Mouse (Mus musculus) forebrain, embryonic 12.5 days (tissue): ENCODE measurements around the gene Trem2. TPM values are rescaled to one million over a fixed set of nuclear protein-coding genes. Genes with fewer than 3 reads are reported as not detected.

Experiments
- ATAC-seq: fragments of 200-750 bp; cut with Nextera tagmentation; 2 replicates; pipeline ENCODE4 v1.8.0; 2017; ENCODE audit warnings: moderate TSS enrichment; ENCODE audit not compliant: low FRiP score
- H3K27ac ChIP-seq: fragments of 300-500 bp; sonication (generic); 2 replicates; pipeline ENCODE4 v1.5.1; 2016; ENCODE audit warnings: mild to moderate bottlenecking
- H3K27me3 ChIP-seq: fragments of 300-500 bp; sonication (generic); 2 replicates; pipeline ENCODE4 v1.6.1; 2016; ENCODE audit warnings: mild to moderate bottlenecking
- H3K36me3 ChIP-seq: fragments of 300-500 bp; sonication (generic); replicated peaks from 2 replicates; pipeline ENCODE4 v1.6.1; 2016; ENCODE audit warnings: mild to moderate bottlenecking
- H3K4me1 ChIP-seq: fragments of 300-500 bp; sonication (generic); 2 replicates; pipeline ENCODE4 v1.6.1; 2016
- H3K4me2 ChIP-seq: fragments of 300-500 bp; sonication (generic); 2 replicates; pipeline ENCODE4 v1.6.1; 2016; ENCODE audit warnings: mild to moderate bottlenecking, moderate library complexity
- H3K4me3 ChIP-seq: fragments of 300-500 bp; sonication (generic); replicated peaks from 2 replicates; pipeline ENCODE4 v1.5.1; 2016; ENCODE audit warnings: mild to moderate bottlenecking
- H3K9ac ChIP-seq: fragments of 300-500 bp; sonication (generic); 2 replicates; pipeline ENCODE4 v1.6.1; 2016; ENCODE audit warnings: mild to moderate bottlenecking
- H3K9me3 ChIP-seq: fragments of 300-500 bp; sonication (generic); 2 replicates; pipeline ENCODE4 v1.6.1; 2016
- WGBS: fragments of 180-500 bp; shearing (Covaris S2); methylation state at CpG from one replicate; pipeline ENCODE4 v1.1.7; 2016; 5-methylcytosine and 5-hydroxymethylcytosine counted together
- polyA plus RNA-seq: library from polyadenylated mRNA; unstranded; fragments of >200 nt; fragmentation: Nextera tagmentation; extraction: Ambion mirVana; gene quantifications from 2 replicates; pipeline ENCODE4 v1.2.1, GENCODE M21; 2016

Gene Trem2
- polyA plus RNA-seq, 1 experiment from 2014 or later = 2.4 TPM

DNA sequence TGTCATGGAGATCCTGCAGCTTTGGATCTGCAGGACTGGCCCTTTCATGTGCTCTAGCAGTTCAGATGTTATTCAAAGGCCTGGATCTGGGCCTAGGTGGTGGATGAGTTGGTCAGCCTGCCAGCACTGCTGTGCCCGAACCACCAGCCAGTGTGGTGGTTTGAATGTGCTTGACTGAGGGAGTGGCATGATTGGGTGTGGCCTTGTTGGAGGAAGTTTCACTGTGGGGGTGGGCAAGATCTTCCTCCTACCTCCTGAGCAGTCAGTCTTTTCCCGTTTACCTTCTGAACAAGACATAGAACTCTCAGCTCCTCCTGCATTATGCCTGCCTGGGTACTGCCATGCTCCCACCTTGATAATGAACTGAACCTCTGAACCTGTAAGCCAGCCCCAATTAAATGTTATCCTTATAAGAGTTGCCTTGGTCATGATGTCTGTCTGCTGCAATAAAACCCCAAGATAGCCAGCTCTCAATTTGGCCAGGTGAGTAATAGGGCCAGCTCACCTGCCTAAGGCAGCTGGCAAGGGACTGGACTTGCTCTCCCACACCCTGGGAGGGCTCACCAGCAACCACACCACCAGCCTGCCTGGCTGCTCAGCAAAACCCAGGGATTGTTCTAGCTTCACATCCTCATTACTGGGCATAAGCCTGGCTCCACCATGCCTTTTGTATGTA lies 39.7 kb downstream of the Trem2 start:
- ATAC-seq = no peak
- Histone ChIP-seq H3K27ac (no peak overlapping the region), H3K27me3 (no peaks in the 10 kb centered on the region), H3K9ac (no peak overlapping the region), H3K4me3 (no peak overlapping the region), H3K9me3 (no peaks in the 10 kb centered on the region), H3K36me3 (peaks cover 48% of the 10 kb centered on the region), H3K4me2 (no peak overlapping the region), H3K4me1 (no peaks in the 10 kb centered on the region)
- 88% methylated on average over 2 of the region's 2 CpGs for WGBS

DNA sequence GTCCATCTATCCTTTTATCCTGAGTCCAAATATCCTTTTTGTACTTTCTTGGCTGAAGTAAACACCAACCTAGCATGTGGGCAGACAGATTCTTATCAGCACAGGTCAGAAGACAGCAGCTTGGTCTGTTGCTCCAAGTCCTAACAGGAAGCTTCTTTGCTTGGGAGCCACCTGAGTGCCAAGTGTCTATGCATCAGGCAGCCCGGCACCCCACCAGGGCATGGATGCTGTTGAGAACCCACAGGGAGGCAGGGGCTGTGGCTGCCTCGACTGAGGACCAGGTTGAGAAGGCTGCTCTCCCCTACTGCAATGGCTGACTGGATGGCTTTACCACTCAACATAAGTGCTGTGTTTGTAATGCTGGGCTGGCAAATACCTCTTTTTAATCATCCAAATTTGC lies 42.5 kb downstream of the Trem2 start:
- whole genome bisulfite sequencing = 90% methylated on average over 2 of the region's 2 CpGs
- no peak overlapping the region for H3K27ac ChIP-seq

GRCm38 (mm10) chr17:48389442-48389841 lies 43.2 kb downstream of the Trem2 start:
- Histone ChIP-seq H3K36me3 (peaks cover 82% of the 10 kb centered on the region), H3K27ac (no peak overlapping the region), H3K9me3 (no peaks in the 10 kb centered on the region), H3K9ac (no peak overlapping the region), H3K4me1 (no peaks in the 10 kb centered on the region), H3K4me2 (no peak overlapping the region), H3K4me3 (no peak overlapping the region), H3K27me3 (no peaks in the 10 kb centered on the region)
- ATAC-seq = no peak
- 94% methylated on average over 5 of the region's 5 CpGs for WGBS

More for the DNA sequence above, 42.5 kb downstream of the Trem2 start:
- no peaks in the 10 kb centered on the region for H3K4me1 ChIP-seq
- H3K4me2 ChIP-seq = no peak overlapping the region
- no peak for ATAC-seq
- peaks cover 75% of the 10 kb centered on the region for H3K36me3 ChIP-seq
- no peaks in the 10 kb centered on the region for H3K9me3 ChIP-seq
- no peak overlapping the region for H3K4me3 ChIP-seq
- no peaks in the 10 kb centered on the region for H3K27me3 ChIP-seq
- no peak overlapping the region for H3K9ac ChIP-seq

- Histone ChIP-seq H3K4me3 (no peak overlapping the region), H3K27ac (no peak overlapping the region), H3K27me3 (no peaks in the 10 kb centered on the region), H3K4me2 (no peak overlapping the region), H3K36me3 (peaks cover 95% of the 10 kb centered on the region), H3K4me1 (no peaks in the 10 kb centered on the region), H3K9me3 (no peaks in the 10 kb centered on the region), H3K9ac (no peak overlapping the region)
- 91% methylated on average over 5 of the region's 5 CpGs for WGBS
- no peak for ATAC-seq
These were observed 45.2 kb downstream of the Trem2 start for GRCm38 (mm10) chr17:48391446-48391845.

GRCm38 (mm10) chr17:48392616-48393015 lies 46.4 kb downstream of the Trem2 start:
- Histone ChIP-seq H3K27me3 (no peaks in the 10 kb centered on the region), H3K9ac (no peak overlapping the region), H3K4me1 (no peaks in the 10 kb centered on the region), H3K4me2 (no peak overlapping the region), H3K9me3 (no peaks in the 10 kb centered on the region), H3K36me3 (peaks cover 91% of the 10 kb centered on the region), H3K4me3 (no peak overlapping the region), H3K27ac (no peak overlapping the region)
- 98% methylated on average over 3 of the region's 3 CpGs for WGBS
- ATAC-seq = no peak

GRCm38 (mm10) chr17:48401710-48402109 lies 55.5 kb downstream of the Trem2 start:
- H3K4me2 ChIP-seq = no peak overlapping the region
- ATAC-seq = no peak
- 89% methylated on average over 4 of the region's 4 CpGs for WGBS
- no peaks in the 10 kb centered on the region for H3K27me3 ChIP-seq
- peaks cover 34% of the 10 kb centered on the region for H3K36me3 ChIP-seq
- H3K27ac ChIP-seq = no peak overlapping the region
- H3K9me3 ChIP-seq = no peaks in the 10 kb centered on the region
- no peak overlapping the region for H3K4me3 ChIP-seq
- H3K9ac ChIP-seq = no peak overlapping the region
- no peaks in the 10 kb centered on the region for H3K4me1 ChIP-seq

DNA sequence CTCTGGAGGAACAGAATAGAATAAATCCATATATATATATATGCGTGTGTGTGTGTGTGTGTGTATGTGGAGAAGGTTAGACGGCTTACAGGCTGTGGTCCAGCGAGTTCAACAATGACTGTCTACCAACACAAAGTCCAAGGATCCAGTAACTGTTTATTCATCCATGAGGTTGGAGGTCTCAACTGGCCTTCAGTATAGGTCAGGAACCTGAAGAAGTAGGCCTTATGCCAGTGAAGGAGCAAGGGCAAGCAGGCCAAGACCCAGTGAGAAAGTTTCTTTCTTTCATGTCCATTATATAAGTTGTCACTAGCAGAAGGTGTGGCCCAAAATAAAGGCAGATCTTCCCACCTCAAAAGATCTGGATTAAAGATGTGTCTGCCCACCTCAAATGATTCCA lies 56.5 kb downstream of the Trem2 start:
- Histone ChIP-seq H3K36me3 (peaks cover 27% of the 10 kb centered on the region), H3K4me2 (no peak overlapping the region), H3K4me3 (no peak overlapping the region), H3K4me1 (peaks cover 8% of the 10 kb centered on the region), H3K9ac (no peak overlapping the region), H3K9me3 (no peaks in the 10 kb centered on the region), H3K27ac (no peak overlapping the region), H3K27me3 (no peaks in the 10 kb centered on the region)
- no peak for ATAC-seq
- 95% methylated on average over 3 of the region's 3 CpGs for WGBS

Other genes with a start within 250 kb of the Trem2 start
- gene 9830107B12Rik, start 200.1 kb upstream of the Trem2 start, polyA plus RNA-seq = not detected in 2 replicates
- gene A530064D06Rik, start 179.1 kb upstream of the Trem2 start, polyA plus RNA-seq = not detected in 2 replicates
- 0.09 TPM in 1 of 2 replicates, not detected in the other for gene Trem1, start 113.6 kb upstream of the Trem2 start, polyA plus RNA-seq
- gene Trem3, start 98.6 kb upstream of the Trem2 start, polyA plus RNA-seq = not detected in 2 replicates
- 0.26 and 0.41 TPM in 2 replicates for gene Treml4, start 82.1 kb upstream of the Trem2 start, polyA plus RNA-seq
- gene Treml2, start 46.9 kb upstream of the Trem2 start, polyA plus RNA-seq = 0.11 and 0.23 TPM in 2 replicates
- 0.13 TPM in 1 of 2 replicates, not detected in the other for gene B430306N03Rik, start 30.3 kb upstream of the Trem2 start, polyA plus RNA-seq
- gene Treml1, start 13.5 kb downstream of the Trem2 start, polyA plus RNA-seq = 0.97 and 1.2 TPM in 2 replicates
- gene Nfya, start 63.5 kb downstream of the Trem2 start, polyA plus RNA-seq = 20.7 and 23.4 TPM in 2 replicates
- 82.8 and 87.4 TPM in 2 replicates for gene Oard1, start 63.6 kb downstream of the Trem2 start, polyA plus RNA-seq
- 0.65 and 0.82 TPM in 2 replicates for gene Apobec2, start 86.5 kb downstream of the Trem2 start, polyA plus RNA-seq
- 1.2 and 1.5 TPM in 2 replicates for gene Tspo2, start 105.1 kb downstream of the Trem2 start, polyA plus RNA-seq
- gene Unc5cl, start 108.5 kb downstream of the Trem2 start, polyA plus RNA-seq = 0.10 and 0.18 TPM in 2 replicates